Mouse (Mus musculus) lung, embryonic 14.5 days (tissue): Measurements from ENCODE around the gene Stn1. TPM values are rescaled to one million over a fixed set of nuclear protein-coding genes. Genes with fewer than 3 reads are reported as not detected.
A peak's percentile ranks its signal among the peaks of the same experiment; 100 is the strongest.

Experiments
- ATAC-seq: fragments of 200-750 bp; cut with Nextera tagmentation; 2 replicates; pipeline ENCODE4 v1.8.0; 2017; ENCODE audit warnings: mild to moderate bottlenecking, moderate TSS enrichment, moderate library complexity; ENCODE audit not compliant: insufficient read depth
- DNase-seq: peaks from one replicate; pipeline ENCODE4 v3.0.0-alpha.2; 2015
- H3K27ac ChIP-seq: fragments of 300-500 bp; sonication (generic); 2 replicates; pipeline ENCODE4 v1.5.1; 2014; ENCODE audit warnings: low read depth, mild to moderate bottlenecking, moderate library complexity
- H3K27me3 ChIP-seq: fragments of 300-500 bp; sonication (generic); 2 replicates; pipeline ENCODE4 v1.6.1; 2014; ENCODE audit warnings: low read length, control low read depth; ENCODE audit not compliant: insufficient read depth
- H3K36me3 ChIP-seq: fragments of 300-500 bp; sonication (generic); 2 replicates; pipeline ENCODE4 v1.6.1; 2014; ENCODE audit warnings: control low read depth; ENCODE audit not compliant: insufficient read depth
- H3K4me1 ChIP-seq: fragments of 300-500 bp; sonication (generic); 2 replicates; pipeline ENCODE4 v1.6.1; 2014; ENCODE audit warnings: antibody characterized with exemption, control low read depth; ENCODE audit not compliant: insufficient read depth
- H3K4me2 ChIP-seq: fragments of 300-500 bp; sonication (generic); 2 replicates; pipeline ENCODE4 v1.6.1; 2014; ENCODE audit warnings: mild to moderate bottlenecking
- H3K4me3 ChIP-seq: fragments of 300-500 bp; sonication (generic); 2 replicates; pipeline ENCODE4 v1.5.1; 2014; ENCODE audit warnings: low read depth, low read length
- H3K9ac ChIP-seq: fragments of 300-500 bp; sonication (generic); 2 replicates; pipeline ENCODE4 v1.6.1; 2014
- H3K9me3 ChIP-seq: fragments of 300-500 bp; sonication (generic); 2 replicates; pipeline ENCODE4 v1.6.1; 2016; ENCODE audit warnings: low read depth, low read length, control low read depth
- CTCF ChIP-seq: IDR thresholded peaks from 2 replicates; pipeline ENCODE4 v1.5.1; 2016; ENCODE audit warnings: antibody characterized with exemption, low read depth
- WGBS: fragments of 180-500 bp; shearing (Covaris S2); extraction: QIAGEN DNeasy Blood & Tissue Kit; methylation state at CpG from one replicate; pipeline ENCODE4 v1.1.7; 2014; 5-methylcytosine and 5-hydroxymethylcytosine counted together
- polyA plus RNA-seq: library from polyadenylated mRNA; unstranded; fragments of >200 nt; fragmentation: Nextera tagmentation; extraction: Ambion mirVana; gene quantifications from 2 replicates; pipeline ENCODE4 v1.2.1, GENCODE M21; 2014

Gene Stn1
- 55.5 and 65.5 TPM in 2 replicates for polyA plus RNA-seq

GRCm38 (mm10) chr19:47537300-47537792 is at the start of gene Stn1:
Gene Stn1 (minus strand): TSS chr19:47537507.
- ATAC-seq (peak; percentile 53), DNase-seq (no peak)
- TF ChIP-seq CTCF: no peak
- peak within 1 kb of the TSS; percentile 55 for H3K4me3 ChIP-seq
- H3K4me1 ChIP-seq: peaks cover 24% of the 10 kb centered on the region
- H3K36me3 ChIP-seq: peaks cover 10% of the 10 kb centered on the region; the same call in 1 of the 2 replicates
- no peaks in the 10 kb centered on the region for H3K27me3 ChIP-seq
- H3K9ac ChIP-seq: peak within 1 kb of the TSS; percentile 67
- H3K4me2 ChIP-seq: peak within 1 kb of the TSS; percentile 92
- no peaks in the 10 kb centered on the region for H3K9me3 ChIP-seq
- WGBS: 2% methylated on average over 10 of the region's 10 CpGs
- H3K27ac ChIP-seq: peak within 1 kb of the TSS; percentile 94

- Histone ChIP-seq H3K4me2 (no peak overlapping the region), H3K4me1 (0 out of 2 replicates have a peak, but pooled peaks cover 3% of the 10 kb centered on the region), H3K9me3 (no peaks in the 10 kb centered on the region), H3K4me3 (no peak overlapping the region), H3K27me3 (no peaks in the 10 kb centered on the region), H3K9ac (no peak overlapping the region), H3K27ac (no peak overlapping the region), H3K36me3 (no peaks in the 10 kb centered on the region)
- ATAC-seq: no peak
- DNase-seq: no peak
- no peak for TF ChIP-seq CTCF
- WGBS: 86% methylated on average over 1 of the region's 1 CpGs
These were observed 49.7 kb upstream of the Stn1 start for GRCm38 (mm10) chr19:47587009-47587408.

DNA sequence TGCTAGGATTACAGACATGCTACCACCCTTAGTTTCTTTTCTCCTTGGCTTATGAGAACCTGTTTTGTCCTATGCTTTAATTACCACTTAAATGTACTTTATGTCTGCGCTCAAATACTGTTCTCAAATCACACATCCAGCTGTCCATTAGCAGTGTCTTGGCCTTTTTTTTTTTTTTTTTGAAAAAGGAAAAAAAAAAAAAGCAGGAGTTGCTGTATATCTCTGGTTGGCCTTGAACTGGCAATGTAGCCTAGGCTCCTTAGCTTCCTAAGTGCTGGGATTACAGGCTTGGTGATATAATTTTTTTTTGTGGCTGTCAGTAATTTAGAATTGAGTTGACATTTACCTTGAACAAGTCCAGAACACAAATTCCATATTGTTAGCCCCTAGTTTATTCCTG is 48.5 kb upstream of the Stn1 start:
- DNase-seq (no peak), ATAC-seq (no peak)
- Histone ChIP-seq H3K36me3 (no peaks in the 10 kb centered on the region), H3K9me3 (no peaks in the 10 kb centered on the region), H3K4me2 (no peak overlapping the region; the same call in 1 of the 2 replicates), H3K9ac (no peak overlapping the region), H3K27ac (no peak overlapping the region), H3K4me1 (0 out of 2 replicates have a peak, but pooled peaks cover 5% of the 10 kb centered on the region), H3K27me3 (no peaks in the 10 kb centered on the region), H3K4me3 (no peak overlapping the region)
- TF ChIP-seq CTCF: no peak
- 84% methylated on average over 1 of the region's 1 CpGs for WGBS

GRCm38 (mm10) chr19:47579788-47580631 is 42.7 kb upstream of the Stn1 start:
- Histone ChIP-seq H3K27me3 (no peaks in the 10 kb centered on the region), H3K9me3 (no peaks in the 10 kb centered on the region), H3K9ac (peak overlapping the region; percentile 93), H3K4me2 (peak overlapping the region; percentile 75), H3K36me3 (no peaks in the 10 kb centered on the region), H3K27ac (peak overlapping the region; percentile 98), H3K4me1 (peaks cover 6% of the 10 kb centered on the region; the same call in 1 of the 2 replicates), H3K4me3 (peak overlapping the region; percentile 79)
- peak; percentile 69 for ATAC-seq
- WGBS: under 1% methylated on average over 81 of the region's 96 CpGs
- peak; percentile 62 for DNase-seq
- TF ChIP-seq CTCF: no peak

- no peaks in the 10 kb centered on the region for H3K9me3 ChIP-seq
- no peak for TF ChIP-seq CTCF
- no peaks in the 10 kb centered on the region for H3K36me3 ChIP-seq
- peak; percentile 93 for ATAC-seq
- H3K27ac ChIP-seq: peak within 1 kb of the TSS; percentile 98
- peak within 1 kb of the TSS; percentile 93 for H3K9ac ChIP-seq
- peak within 1 kb of the TSS; percentile 79 for H3K4me3 ChIP-seq
- peak within 1 kb of the TSS; percentile 75 for H3K4me2 ChIP-seq
- no peaks in the 10 kb centered on the region for H3K27me3 ChIP-seq
- WGBS: under 1% methylated on average over 75 of the region's 83 CpGs
- H3K4me1 ChIP-seq: peaks cover 6% of the 10 kb centered on the region; the same call in 1 of the 2 replicates
- peak; percentile 94 for DNase-seq
These were observed 42.0 kb upstream of the Stn1 start, which contains the start of gene Slk for GRCm38 (mm10) chr19:47579225-47579787. Gene Slk (plus strand): TSS chr19:47579678.

DNA sequence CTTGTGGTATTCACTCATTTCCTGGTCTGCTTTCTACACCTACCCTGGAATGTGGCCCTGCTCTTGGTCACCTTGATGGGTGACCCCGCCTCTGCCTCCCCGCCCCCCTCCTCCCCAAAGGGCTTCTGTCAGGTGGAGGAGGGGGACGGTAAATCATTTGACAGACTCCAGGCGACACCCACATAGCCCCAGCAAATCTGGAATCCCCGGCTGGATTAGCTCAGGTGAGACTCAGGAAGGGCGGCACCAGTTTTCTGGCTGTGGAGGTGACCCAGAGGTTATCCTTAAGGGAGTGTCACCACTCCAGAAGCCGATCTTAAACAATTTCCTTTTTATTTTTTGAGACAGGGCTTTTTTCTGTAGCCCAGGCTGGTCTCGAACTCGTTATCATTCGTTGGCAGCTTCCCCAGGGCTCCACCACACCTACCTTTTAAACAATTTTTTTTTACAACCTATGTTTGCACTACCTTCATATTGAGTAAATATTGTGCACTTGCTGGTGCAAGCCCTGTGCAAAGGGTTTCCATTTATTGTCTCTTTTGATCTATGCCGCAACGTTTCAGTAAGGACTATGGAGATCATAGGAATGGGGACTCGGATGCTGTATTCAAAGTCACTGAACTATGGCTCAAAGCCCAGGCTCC is 41.4 kb upstream of the Stn1 start:
- peak overlapping the region; percentile 75 for H3K4me2 ChIP-seq
- TF ChIP-seq CTCF: no peak
- H3K4me1 ChIP-seq: peaks cover 6% of the 10 kb centered on the region; the same call in 1 of the 2 replicates
- H3K27me3 ChIP-seq: no peaks in the 10 kb centered on the region
- H3K4me3 ChIP-seq: peak overlapping the region; percentile 79
- H3K9me3 ChIP-seq: no peaks in the 10 kb centered on the region
- H3K27ac ChIP-seq: peak overlapping the region; percentile 98
- H3K36me3 ChIP-seq: no peaks in the 10 kb centered on the region
- peak overlapping the region; percentile 93 for H3K9ac ChIP-seq
- ATAC-seq: peak; percentile 2; the same call in 1 of the 2 replicates
- 12% methylated on average over 13 of the region's 13 CpGs for WGBS
- no peak for DNase-seq
